Mouse (Mus musculus) embryonic fibroblast, embryonic 13.5 days (primary cell): ENCODE data around the gene Fbxo31.

Experiments
- CTCF ChIP-seq: IDR thresholded peaks from 2 replicates; pipeline ENCODE4 v1.5.1; 2011; ENCODE audit warnings: mild to moderate bottlenecking, control low read depth, low read length, moderate library complexity, borderline replicate concordance; ENCODE audit not compliant: insufficient read depth
- POLR2A ChIP-seq: IDR thresholded peaks from 2 replicates; pipeline ENCODE4 v1.6.1; 2011; ENCODE audit warnings: low read depth, mild to moderate bottlenecking, control low read depth, low read length, moderate library complexity

- TF ChIP-seq CTCF (no peak), POLR2A (no peak)
Measured at GRCm38 (mm10) chr8:121580465-121580864, 1.9 kb upstream of the Fbxo31 start.
